Mouse (Mus musculus) midbrain, embryonic 13.5 days (tissue): ENCODE data around the gene Fam163a. TPM values are rescaled to one million over a fixed set of nuclear protein-coding genes. Genes with fewer than 3 reads are reported as not detected.
"Not testable (repeated sequence)": the region's sequence is repeated elsewhere in the genome, so short reads cannot be mapped to it uniquely, and the experiment has no call there.

Source experiments
- ATAC-seq: fragments of 200-750 bp; cut with Nextera tagmentation; 2 replicates; pipeline ENCODE4 v1.8.0; 2017; ENCODE audit warnings: mild to moderate bottlenecking, moderate TSS enrichment, moderate library complexity
- H3K27ac ChIP-seq: fragments of 300-500 bp; sonication (generic); 2 replicates; pipeline ENCODE4 v1.5.1; 2015; ENCODE audit warnings: inconsistent platforms, mild to moderate bottlenecking, moderate library complexity
- H3K27me3 ChIP-seq: fragments of 300-500 bp; sonication (generic); 2 replicates; pipeline ENCODE4 v1.6.1; 2015; ENCODE audit warnings: mild to moderate bottlenecking, inconsistent platforms
- H3K36me3 ChIP-seq: fragments of 300-500 bp; sonication (generic); 2 replicates; pipeline ENCODE4 v1.6.1; 2015; ENCODE audit warnings: mild to moderate bottlenecking, inconsistent platforms
- H3K4me1 ChIP-seq: fragments of 300-500 bp; sonication (generic); replicated peaks from 2 replicates; pipeline ENCODE4 v1.6.1; 2015; ENCODE audit warnings: inconsistent platforms
- H3K4me2 ChIP-seq: fragments of 300-500 bp; sonication (generic); replicated peaks from 2 replicates; pipeline ENCODE4 v1.6.1; 2015; ENCODE audit warnings: moderate library complexity, mild to moderate bottlenecking, inconsistent platforms
- H3K4me3 ChIP-seq: fragments of 300-500 bp; sonication (generic); replicated peaks from 2 replicates; pipeline ENCODE4 v1.5.1; 2015; ENCODE audit warnings: mild to moderate bottlenecking, inconsistent platforms
- H3K9ac ChIP-seq: fragments of 300-500 bp; sonication (generic); replicated peaks from 2 replicates; pipeline ENCODE4 v1.6.1; 2015; ENCODE audit warnings: mild to moderate bottlenecking, inconsistent platforms
- H3K9me3 ChIP-seq: fragments of 300-500 bp; sonication (generic); 2 replicates; pipeline ENCODE4 v1.6.1; 2016; ENCODE audit warnings: mild to moderate bottlenecking, inconsistent platforms
- WGBS: fragments of 180-500 bp; shearing (Covaris S2); methylation state at CpG from one replicate; pipeline ENCODE4 v1.1.7; 2015; 5-methylcytosine and 5-hydroxymethylcytosine counted together
- polyA plus RNA-seq: library from polyadenylated mRNA; unstranded; fragments of >200 nt; fragmentation: Nextera tagmentation; extraction: Ambion mirVana; gene quantifications from 2 replicates; pipeline ENCODE4 v1.2.1, GENCODE M21; 2015

The Fam163a gene
- polyA plus RNA-seq, 1 experiment from 2014 or later: 12.4 TPM

- H3K27me3 ChIP-seq, H3K4me2 ChIP-seq, H3K27ac ChIP-seq, H3K9me3 ChIP-seq, H3K4me3 ChIP-seq, H3K36me3 ChIP-seq, H3K9ac ChIP-seq, ATAC-seq: not testable (repeated sequence)
- 71% methylated on average over 7 of the region's 7 CpGs for WGBS
- H3K4me1 ChIP-seq: peaks cover 34% of the 10 kb centered on the region
Observed at GRCm38 (mm10) chr1:156039989-156040388, 164.8 kb downstream of the Fam163a start.

GRCm38 (mm10) chr1:156037144-156037583 lies 167.7 kb downstream of the Fam163a start:
- H3K27ac ChIP-seq: no peak overlapping the region
- H3K36me3 ChIP-seq: peaks cover 14% of the 10 kb centered on the region
- H3K27me3 ChIP-seq: no peaks in the 10 kb centered on the region
- peak overlapping the region; percentile 17 for H3K4me2 ChIP-seq
- H3K9ac ChIP-seq: no peak overlapping the region
- H3K9me3 ChIP-seq: no peaks in the 10 kb centered on the region
- no peak overlapping the region for H3K4me3 ChIP-seq
- no peak for ATAC-seq
- 65% methylated on average over 5 of the region's 5 CpGs for WGBS
- peaks cover 36% of the 10 kb centered on the region for H3K4me1 ChIP-seq

GRCm38 (mm10) chr1:156035930-156036737 lies 168.7 kb downstream of the Fam163a start, which contains the start of gene Tor1aip1:
TSS of gene Tor1aip1 (minus strand) at chr1:156036480.
- no peaks in the 10 kb centered on the region for H3K9me3 ChIP-seq
- H3K27me3 ChIP-seq: no peaks in the 10 kb centered on the region
- H3K36me3 ChIP-seq: peaks cover 21% of the 10 kb centered on the region
- H3K4me3 ChIP-seq: peak within 1 kb of the TSS; percentile 80
- H3K27ac ChIP-seq: peak within 1 kb of the TSS; percentile 94
- peak within 1 kb of the TSS; percentile 58 for H3K4me2 ChIP-seq
- WGBS: under 1% methylated on average over 59 of the region's 59 CpGs
- peaks cover 28% of the 10 kb centered on the region for H3K4me1 ChIP-seq
- H3K9ac ChIP-seq: peak within 1 kb of the TSS; percentile 89
- ATAC-seq: peak; percentile 94

GRCm38 (mm10) chr1:156035269-156035929 lies 169.4 kb downstream of the Fam163a start, which contains the start of gene Tor1aip2:
TSS of gene Tor1aip2 (plus strand) at chr1:156035403.
- H3K27me3 ChIP-seq: no peaks in the 10 kb centered on the region
- no peaks in the 10 kb centered on the region for H3K9me3 ChIP-seq
- under 1% methylated on average over 59 of the region's 59 CpGs for WGBS
- peaks cover 25% of the 10 kb centered on the region for H3K4me1 ChIP-seq
- peak within 1 kb of the TSS; percentile 89 for H3K9ac ChIP-seq
- peaks cover 28% of the 10 kb centered on the region for H3K36me3 ChIP-seq
- peak within 1 kb of the TSS; percentile 94 for H3K27ac ChIP-seq
- H3K4me2 ChIP-seq: peak within 1 kb of the TSS; percentile 58
- peak within 1 kb of the TSS; percentile 80 for H3K4me3 ChIP-seq
- ATAC-seq: peak; percentile 78

- 40% methylated on average over 1 of the region's 1 CpGs for WGBS
- H3K27me3 ChIP-seq: no peaks in the 10 kb centered on the region
- peak overlapping the region; percentile 58 for H3K4me2 ChIP-seq
- peak overlapping the region; percentile 80 for H3K4me3 ChIP-seq
- peak overlapping the region; percentile 89 for H3K9ac ChIP-seq
- peaks cover 24% of the 10 kb centered on the region for H3K4me1 ChIP-seq
- no peak for ATAC-seq
- peaks cover 33% of the 10 kb centered on the region for H3K36me3 ChIP-seq
- peak overlapping the region; percentile 94; the same call in 1 of the 2 replicates for H3K27ac ChIP-seq
- H3K9me3 ChIP-seq: no peaks in the 10 kb centered on the region
Observed at GRCm38 (mm10) chr1:156034661-156035060, 170.2 kb downstream of the Fam163a start.

DNA sequence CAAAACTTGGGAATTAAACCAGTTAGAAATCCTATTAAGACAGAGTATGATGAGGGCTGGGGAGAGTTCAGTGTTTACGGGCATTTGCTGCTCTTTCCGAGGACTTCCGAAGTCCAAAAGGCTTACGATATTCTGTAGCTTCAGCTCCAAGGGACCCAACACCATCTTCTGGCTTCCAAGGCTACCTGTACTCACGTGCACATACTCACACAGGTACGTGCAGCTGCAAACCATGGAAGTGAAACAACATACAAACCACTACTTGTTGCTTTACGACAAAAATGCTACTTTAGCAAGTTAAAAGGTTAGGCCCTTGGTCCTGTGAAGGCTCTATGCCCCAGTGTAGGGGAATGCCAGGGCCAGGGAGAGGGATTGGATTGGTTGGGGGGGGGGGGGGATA lies 170.9 kb downstream of the Fam163a start:
- H3K4me3 ChIP-seq: no peak overlapping the region
- H3K27ac ChIP-seq: no peak overlapping the region
- H3K36me3 ChIP-seq: peaks cover 41% of the 10 kb centered on the region
- WGBS: 99% methylated on average over 7 of the region's 7 CpGs
- no peaks in the 10 kb centered on the region for H3K27me3 ChIP-seq
- H3K9ac ChIP-seq: no peak overlapping the region
- H3K9me3 ChIP-seq: no peaks in the 10 kb centered on the region
- no peak for ATAC-seq
- no peak overlapping the region for H3K4me2 ChIP-seq
- peaks cover 24% of the 10 kb centered on the region for H3K4me1 ChIP-seq

DNA sequence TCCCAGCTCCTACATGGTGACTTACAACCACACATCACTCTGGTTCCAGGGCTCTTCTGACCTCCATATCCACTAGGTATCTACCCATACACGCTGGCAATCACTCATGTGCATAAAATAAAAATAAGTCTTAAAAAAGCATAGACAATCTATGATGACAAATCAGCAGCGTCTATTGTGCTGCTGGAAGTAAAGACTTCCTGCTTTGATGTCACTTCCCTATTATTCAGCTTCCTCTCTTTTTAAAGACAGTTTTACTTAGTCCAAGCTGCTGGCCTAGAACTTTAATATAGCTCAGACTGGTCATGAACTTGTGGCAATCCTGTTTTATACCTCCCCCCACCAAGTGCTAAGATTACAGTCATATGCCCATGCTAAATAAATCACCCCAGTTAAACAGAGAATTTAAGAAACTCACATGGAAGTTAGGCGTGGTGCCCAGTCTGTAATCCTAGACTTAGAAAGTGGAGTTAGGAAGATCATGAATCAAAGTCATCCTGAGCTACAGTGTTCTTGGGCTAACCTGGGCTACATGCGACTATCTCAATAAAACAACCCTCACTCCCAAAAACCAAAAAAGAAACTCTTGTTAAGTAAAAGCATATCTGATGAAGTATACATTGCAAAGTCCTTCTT lies 176.4 kb downstream of the Fam163a start:
- Histone ChIP-seq H3K4me3 (no peak overlapping the region), H3K4me1 (no peaks in the 10 kb centered on the region), H3K9me3 (no peaks in the 10 kb centered on the region), H3K36me3 (peaks cover 57% of the 10 kb centered on the region), H3K27ac (no peak overlapping the region), H3K4me2 (no peak overlapping the region), H3K27me3 (no peaks in the 10 kb centered on the region), H3K9ac (no peak overlapping the region)
- no peak for ATAC-seq
- 92% methylated on average over 4 of the region's 4 CpGs for WGBS

DNA sequence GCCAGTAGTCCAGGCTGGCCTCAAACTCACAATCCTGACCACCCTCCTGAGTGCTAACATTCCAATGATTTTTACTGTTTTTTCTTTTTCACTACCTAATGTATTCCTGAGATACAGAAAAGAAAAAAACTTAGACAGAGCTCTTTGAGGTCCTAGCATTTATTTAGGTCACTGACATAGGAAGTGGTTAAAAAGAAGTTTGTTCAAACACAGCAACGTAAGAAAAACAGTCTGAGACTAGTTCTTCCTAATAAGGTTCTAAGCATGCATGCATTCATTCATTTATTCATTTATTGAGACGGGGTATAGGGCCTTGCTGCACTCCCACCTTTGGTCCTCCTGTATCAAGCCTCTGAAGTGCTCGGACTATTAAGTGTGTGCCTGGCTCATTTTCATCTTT lies 177.0 kb downstream of the Fam163a start:
- Histone ChIP-seq H3K36me3 (peaks cover 54% of the 10 kb centered on the region), H3K9ac (no peak overlapping the region), H3K4me2 (no peak overlapping the region), H3K4me3 (no peak overlapping the region), H3K4me1 (no peaks in the 10 kb centered on the region), H3K9me3 (no peaks in the 10 kb centered on the region), H3K27ac (no peak overlapping the region), H3K27me3 (no peaks in the 10 kb centered on the region)
- 94% methylated on average over 3 of the region's 3 CpGs for WGBS
- ATAC-seq: no peak

Other genes starting within 250 kb of the Fam163a start
- 11.0 and 11.2 TPM in 2 replicates for gene Cep350, start 231.8 kb downstream of the Fam163a start, polyA plus RNA-seq
- 73.3 and 74.6 TPM in 2 replicates for gene Tor1aip2, start 169.6 kb downstream of the Fam163a start, polyA plus RNA-seq
- gene Tor1aip1, start 168.5 kb downstream of the Fam163a start, polyA plus RNA-seq: 27.2 and 29.5 TPM in 2 replicates
- gene Tdrd5, start 98.6 kb upstream of the Fam163a start, polyA plus RNA-seq: 0.27 TPM in 2 replicates
- gene Nphs2, start 105.7 kb upstream of the Fam163a start, polyA plus RNA-seq: 0.28 TPM in 1 of 2 replicates, not detected in the other
- 591 and 665 TPM in 2 replicates for gene Gm2000, start 161.0 kb upstream of the Fam163a start, polyA plus RNA-seq
- gene Axdnd1, start 216.1 kb upstream of the Fam163a start, polyA plus RNA-seq: 0.17 and 0.45 TPM in 2 replicates